Mouse (Mus musculus): Measurements from ENCODE around the gene Ascl1. TPM values are rescaled to one million over a fixed set of nuclear protein-coding genes. Genes with fewer than 3 reads are reported as not detected.

The Ascl1 gene
- polyA plus RNA-seq, 1 experiment = 0.14 TPM

- no peak overlapping the region for H3K27ac ChIP-seq (ENCODE audit: insufficient read depth, low read depth, low read length)
- H3K4me3 ChIP-seq (ENCODE audit: insufficient read depth, low read depth, low read length) = no peak overlapping the region
- WGBS = 74% methylated on average over 6 of the region's 6 CpGs
- no peaks in the 10 kb centered on the region for H3K4me1 ChIP-seq (ENCODE audit: control insufficient read depth, insufficient read depth, low read length)
- TF ChIP-seq CTCF (conservative IDR thresholded peaks at IDR 0.05; ENCODE audit: insufficient read depth, insufficient read length, low read depth, low read length) = no peak
- TF ChIP-seq POLR2A (IDR thresholded peaks at IDR 0.05; ENCODE audit: low read depth, low read length) = no peak
- no peaks in the 10 kb centered on the region for H3K36me3 ChIP-seq (ENCODE audit: control insufficient read depth, insufficient read depth, low read length)
- DNase-seq = no peak
- H3K27me3 ChIP-seq (replicated peaks; ENCODE audit: control insufficient read depth, insufficient read depth, low read length) = no peaks in the 10 kb centered on the region
Observed at GRCm38 (mm10) chr10:87449368-87449767, 44.1 kb downstream of the Ascl1 start.

DNA sequence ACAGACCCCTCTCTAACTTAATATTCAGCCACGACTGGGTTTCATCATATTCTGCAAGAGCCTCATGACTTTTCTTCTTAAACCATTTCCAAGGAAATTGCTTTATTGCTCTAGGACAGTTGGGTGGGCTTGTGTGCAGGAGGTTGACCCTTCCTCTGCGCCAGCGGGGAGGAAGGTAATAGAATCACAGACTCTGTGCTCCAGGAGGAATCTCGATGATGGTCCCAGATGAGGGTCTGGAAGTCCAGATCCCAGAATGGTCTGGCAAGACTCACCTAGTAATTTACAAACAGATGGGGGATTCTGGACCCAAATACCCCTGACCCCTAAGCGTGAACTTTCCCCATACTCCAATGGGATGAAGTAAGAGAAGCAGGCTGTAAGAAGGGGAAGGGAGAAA is 45.2 kb downstream of the Ascl1 start:
- no peak overlapping the region for H3K27ac ChIP-seq (ENCODE audit: insufficient read depth, low read depth, low read length)

GRCm38 (mm10) chr10:87447754-87448095 is 45.7 kb downstream of the Ascl1 start:
- WGBS = 5% methylated on average over 9 of the region's 9 CpGs
- no peak for DNase-seq
- TF ChIP-seq CTCF (conservative IDR thresholded peaks at IDR 0.05; ENCODE audit: insufficient read depth, insufficient read length, low read depth, low read length) (no peak), POLR2A (IDR thresholded peaks at IDR 0.05; ENCODE audit: low read depth, low read length) (no peak)
- Histone ChIP-seq H3K4me3 (ENCODE audit: insufficient read depth, low read depth, low read length) (no peak overlapping the region), H3K27ac (ENCODE audit: insufficient read depth, low read depth, low read length) (no peak overlapping the region), H3K36me3 (ENCODE audit: control insufficient read depth, insufficient read depth, low read length) (no peaks in the 10 kb centered on the region), H3K4me1 (ENCODE audit: control insufficient read depth, insufficient read depth, low read length) (no peaks in the 10 kb centered on the region), H3K27me3 (replicated peaks; ENCODE audit: control insufficient read depth, insufficient read depth, low read length) (no peaks in the 10 kb centered on the region; the same call in 1 of the 2 replicates)

More for the DNA sequence above, 45.2 kb downstream of the Ascl1 start:
- 33% methylated on average over 5 of the region's 5 CpGs for WGBS
- DNase-seq = no peak
- Histone ChIP-seq H3K27me3 (replicated peaks; ENCODE audit: control insufficient read depth, insufficient read depth, low read length) (no peaks in the 10 kb centered on the region; the same call in 1 of the 2 replicates), H3K4me3 (ENCODE audit: insufficient read depth, low read depth, low read length) (no peak overlapping the region), H3K36me3 (ENCODE audit: control insufficient read depth, insufficient read depth, low read length) (no peaks in the 10 kb centered on the region), H3K4me1 (ENCODE audit: control insufficient read depth, insufficient read depth, low read length) (no peaks in the 10 kb centered on the region)
- no peak for TF ChIP-seq POLR2A (IDR thresholded peaks at IDR 0.05; ENCODE audit: low read depth, low read length)
- TF ChIP-seq CTCF (conservative IDR thresholded peaks at IDR 0.05; ENCODE audit: insufficient read depth, insufficient read length, low read depth, low read length) = no peak

DNA sequence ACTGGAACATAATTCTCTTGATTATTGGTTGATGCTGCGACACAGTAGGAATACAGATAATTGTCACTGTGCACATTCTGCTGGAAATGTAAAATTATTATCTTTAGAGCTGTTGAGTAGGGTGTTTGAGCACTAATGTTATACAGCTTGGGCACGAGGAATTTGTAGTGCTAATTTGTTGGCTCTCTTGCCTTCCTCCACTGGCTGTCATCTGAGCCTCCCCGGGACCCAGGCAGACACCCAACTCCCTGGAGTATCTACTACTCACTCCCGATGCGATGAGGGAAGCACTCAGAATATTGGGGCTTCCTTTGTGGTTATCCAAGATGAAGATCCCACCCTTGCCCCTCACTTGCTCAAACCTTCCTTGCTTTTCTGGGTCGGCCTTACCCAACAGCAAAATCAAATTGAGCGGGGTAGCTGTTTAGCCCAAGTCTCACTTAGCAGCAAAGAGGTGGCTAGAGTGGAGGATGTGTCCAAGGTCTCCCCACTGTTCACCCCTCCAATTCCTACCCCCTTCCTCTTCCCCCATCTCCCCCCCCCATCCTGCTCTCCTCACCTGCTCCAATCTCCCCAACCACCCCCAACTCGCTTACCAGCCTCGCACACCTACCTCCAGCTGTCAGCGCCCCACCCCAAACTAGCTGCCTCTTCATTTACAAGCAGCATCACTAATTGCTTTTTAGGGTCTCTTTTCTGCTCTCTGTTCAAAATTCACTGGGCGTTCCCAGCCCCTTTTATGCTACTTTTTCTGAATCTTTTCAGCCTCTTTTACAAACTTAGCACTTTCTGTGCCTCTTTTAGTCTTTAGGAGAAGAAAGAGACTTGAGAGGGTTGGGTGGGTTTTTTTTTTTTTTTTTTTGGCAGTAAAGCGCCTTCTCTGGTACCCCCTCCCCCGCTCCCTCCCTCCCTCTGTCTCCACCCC is 46.4 kb downstream of the Ascl1 start:
- Histone ChIP-seq H3K4me3 (ENCODE audit: insufficient read depth, low read depth, low read length) (no peak overlapping the region), H3K36me3 (ENCODE audit: control insufficient read depth, insufficient read depth, low read length) (no peaks in the 10 kb centered on the region), H3K4me1 (ENCODE audit: control insufficient read depth, insufficient read depth, low read length) (no peaks in the 10 kb centered on the region), H3K27ac (ENCODE audit: insufficient read depth, low read depth, low read length) (no peak overlapping the region), H3K27me3 (replicated peaks; ENCODE audit: control insufficient read depth, insufficient read depth, low read length) (no peaks in the 10 kb centered on the region; the same call in 1 of the 2 replicates)
- TF ChIP-seq CTCF (conservative IDR thresholded peaks at IDR 0.05; ENCODE audit: insufficient read depth, insufficient read length, low read depth, low read length) (no peak), POLR2A (IDR thresholded peaks at IDR 0.05; ENCODE audit: low read depth, low read length) (no peak)
- 22% methylated on average over 13 of the region's 13 CpGs for WGBS
- DNase-seq = no peak

DNA sequence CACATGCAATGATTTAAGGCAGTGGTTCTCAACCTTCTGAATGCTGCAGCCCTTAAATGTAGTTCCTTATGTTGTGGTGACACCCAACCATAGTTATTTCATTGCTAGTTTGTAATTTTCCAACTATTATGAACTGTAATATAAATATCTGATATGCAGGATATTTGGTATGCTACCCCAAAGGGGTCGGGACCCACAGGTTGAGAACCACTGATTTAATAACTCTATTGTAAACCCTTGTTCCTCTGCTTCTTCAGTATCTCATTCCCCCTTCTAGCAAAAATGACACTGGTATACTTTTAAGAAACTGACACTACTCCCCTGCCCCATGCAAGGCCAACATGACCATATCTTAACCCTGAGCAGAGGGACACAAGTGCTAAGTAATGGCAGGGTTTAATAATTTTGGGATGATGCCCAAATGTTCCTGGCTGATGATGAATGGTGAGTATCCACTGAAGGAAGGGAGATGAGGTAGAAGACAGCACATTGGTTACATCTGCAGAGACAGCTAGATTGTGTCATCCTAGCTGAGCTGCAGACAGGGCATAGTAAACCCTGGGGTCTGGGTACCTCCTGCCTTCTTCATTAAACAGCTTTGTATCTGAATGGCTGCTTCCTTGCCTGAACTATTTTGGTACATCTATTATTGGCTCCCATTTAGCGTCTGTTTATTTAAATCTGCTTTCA is 47.2 kb downstream of the Ascl1 start:
- no peak for DNase-seq
- WGBS = 75% methylated on average over 2 of the region's 2 CpGs
- H3K36me3 ChIP-seq (ENCODE audit: control insufficient read depth, insufficient read depth, low read length) = no peaks in the 10 kb centered on the region
- no peak for TF ChIP-seq POLR2A (IDR thresholded peaks at IDR 0.05; ENCODE audit: low read depth, low read length)
- no peak for TF ChIP-seq CTCF (conservative IDR thresholded peaks at IDR 0.05; ENCODE audit: insufficient read depth, insufficient read length, low read depth, low read length)
- H3K27me3 ChIP-seq (replicated peaks; ENCODE audit: control insufficient read depth, insufficient read depth, low read length) = no peaks in the 10 kb centered on the region; the same call in 1 of the 2 replicates
- H3K4me3 ChIP-seq (ENCODE audit: insufficient read depth, low read depth, low read length) = no peak overlapping the region
- H3K27ac ChIP-seq (ENCODE audit: insufficient read depth, low read depth, low read length) = no peak overlapping the region
- no peaks in the 10 kb centered on the region for H3K4me1 ChIP-seq (ENCODE audit: control insufficient read depth, insufficient read depth, low read length)

Other genes starting within 250 kb of the Ascl1 start
- 737 and 835 TPM in 2 replicates for gene Pah, start 28.1 kb upstream of the Ascl1 start, polyA plus RNA-seq (2012; rRNA removed)

Data from kidney, adult 2 months (tissue).